Mouse (Mus musculus) liver, postnatal 0 days (tissue): Measurements from ENCODE around the gene Pip4k2c.

Experiments
- CTCF ChIP-seq: sonication (generic); IDR thresholded peaks from 2 replicates; pipeline ENCODE4 v1.5.1; 2016; ENCODE audit warnings: antibody characterized with exemption, low read depth
- EP300 ChIP-seq: IDR thresholded peaks from 2 replicates; pipeline ENCODE4 v1.6.1; 2016; ENCODE audit warnings: antibody characterized with exemption, low read depth, mild to moderate bottlenecking

DNA sequence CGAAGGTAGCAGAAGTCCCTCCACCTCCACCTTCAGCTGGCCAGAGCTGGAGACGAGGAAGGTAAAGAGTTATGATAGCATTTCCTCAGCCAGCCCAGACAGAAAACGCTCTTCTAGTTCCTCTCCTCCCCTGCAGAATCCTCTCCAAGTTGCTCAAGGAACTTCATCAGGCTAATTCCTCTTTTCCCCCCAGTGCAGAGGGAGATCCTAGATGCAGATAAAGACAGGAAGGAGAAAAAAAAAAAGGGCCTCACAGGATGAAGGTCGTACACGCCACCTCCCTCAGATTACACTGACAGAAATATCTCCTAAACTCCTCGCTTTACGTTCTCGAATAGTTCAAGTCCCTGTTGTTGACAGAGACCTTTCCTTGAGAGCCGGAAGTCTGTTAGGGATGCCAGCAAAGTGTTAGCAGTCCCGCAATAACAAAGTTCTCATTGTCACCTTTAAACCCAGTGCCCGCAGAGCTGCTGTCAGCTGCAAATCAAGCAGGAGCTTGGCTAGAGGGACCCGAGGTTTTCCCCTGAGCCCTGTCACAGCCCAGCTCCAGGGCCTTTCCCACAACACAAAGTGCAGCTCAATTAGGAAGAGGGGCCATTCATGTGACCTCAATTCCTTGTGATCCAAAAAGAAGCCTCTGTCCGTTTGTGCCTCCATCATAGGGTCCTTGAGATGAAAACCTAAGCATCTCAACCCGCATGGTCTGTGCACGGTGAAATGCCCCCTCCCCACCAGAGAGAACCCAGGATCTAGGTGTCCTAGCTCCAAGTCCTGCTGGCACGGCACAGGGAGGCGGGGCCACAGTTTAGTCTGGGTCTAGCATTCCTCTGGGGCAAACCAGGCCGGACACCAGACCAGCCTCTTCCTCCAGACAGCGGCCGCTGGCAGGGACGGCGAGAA lies 16.7 kb downstream of the Pip4k2c start:
- TF ChIP-seq CTCF (no peak), EP300 (no peak)
